Mouse (Mus musculus) heart, postnatal 0 days (tissue): ENCODE measurements around the gene Tmprss4.

ENCODE experiments used
- CTCF ChIP-seq: IDR thresholded peaks from 2 replicates; pipeline ENCODE4 v1.5.1; 2016; ENCODE audit warnings: antibody characterized with exemption, control low read depth, low read depth
- EP300 ChIP-seq: IDR thresholded peaks from 2 replicates; pipeline ENCODE4 v1.6.1; 2016; ENCODE audit warnings: antibody characterized with exemption, low read depth

DNA sequence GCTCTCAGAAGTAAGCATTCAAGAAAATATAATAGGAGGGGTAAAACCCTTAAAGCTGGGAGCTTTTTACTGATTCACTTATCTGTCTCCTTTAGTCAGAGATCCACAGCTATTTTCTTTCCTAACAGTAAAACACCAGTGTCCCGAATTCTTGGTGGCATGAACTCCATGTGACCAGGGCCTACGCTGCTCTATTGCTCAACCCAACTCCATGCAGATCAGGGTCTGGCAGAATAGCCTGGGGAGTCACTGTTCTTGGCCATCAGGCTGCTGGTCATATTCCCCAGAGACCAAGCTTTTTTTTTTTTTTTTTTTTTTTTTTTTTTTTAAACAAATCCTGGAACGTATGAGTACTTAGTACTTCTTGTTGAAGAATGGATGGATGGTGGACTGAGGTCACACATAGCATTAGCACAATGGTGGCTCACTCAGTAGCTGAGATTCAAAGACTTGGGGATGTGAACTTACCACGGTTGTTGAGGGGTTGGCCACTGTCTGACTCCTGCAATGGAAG is 14.2 kb downstream of the Tmprss4 start:
- TF ChIP-seq CTCF: no peak
- no peak for TF ChIP-seq EP300
